Mouse (Mus musculus): Measurements from ENCODE around the gene Dzip1l. TPM values are rescaled to one million over a fixed set of nuclear protein-coding genes. Genes with fewer than 3 reads are reported as not detected.

The Dzip1l gene
- polyA plus RNA-seq, 1 experiment from 2014 or later, result 7.2 TPM

GRCm38 (mm10) chr9:99667596-99667995 is 38.3 kb downstream of the Dzip1l start:
- no peak overlapping the region for H3K4me2 ChIP-seq (ENCODE audit: low read length)
- DNase-seq (ENCODE audit: low spot score), result no peak
- H3K27me3 ChIP-seq (replicated peaks; ENCODE audit: control insufficient read depth, insufficient read depth, low read length), result no peaks in the 10 kb centered on the region
- H3K9ac ChIP-seq (ENCODE audit: low read length), result no peak overlapping the region
- no peak overlapping the region for H3K27ac ChIP-seq (ENCODE audit: low read depth, low read length)
- H3K36me3 ChIP-seq (ENCODE audit: control insufficient read depth, insufficient read depth, low read length), result peaks cover 41% of the 10 kb centered on the region
- no peaks in the 10 kb centered on the region for H3K4me1 ChIP-seq (ENCODE audit: control insufficient read depth, insufficient read depth, low read length)
- no peaks in the 10 kb centered on the region for H3K9me3 ChIP-seq (replicated peaks; ENCODE audit: control insufficient read depth, low read length)
- no peak overlapping the region for H3K4me3 ChIP-seq (ENCODE audit: low read depth, low read length)
- no peak for ATAC-seq
- WGBS, result 92% methylated on average over 8 of the region's 8 CpGs

GRCm38 (mm10) chr9:99671603-99672002 is 42.3 kb downstream of the Dzip1l start:
- Histone ChIP-seq H3K27ac (ENCODE audit: low read depth, low read length) (no peak overlapping the region), H3K4me3 (ENCODE audit: low read depth, low read length) (no peak overlapping the region), H3K9ac (ENCODE audit: low read length) (no peak overlapping the region), H3K9me3 (replicated peaks; ENCODE audit: control insufficient read depth, low read length) (no peaks in the 10 kb centered on the region), H3K27me3 (replicated peaks; ENCODE audit: control insufficient read depth, insufficient read depth, low read length) (no peaks in the 10 kb centered on the region), H3K4me1 (ENCODE audit: control insufficient read depth, insufficient read depth, low read length) (no peaks in the 10 kb centered on the region), H3K36me3 (ENCODE audit: control insufficient read depth, insufficient read depth, low read length) (peaks cover 27% of the 10 kb centered on the region), H3K4me2 (ENCODE audit: low read length) (no peak overlapping the region)
- ATAC-seq (no peak), DNase-seq (ENCODE audit: low spot score) (peak; percentile 14)
- 36% methylated on average over 2 of the region's 2 CpGs for WGBS

GRCm38 (mm10) chr9:99675714-99676113 is 46.4 kb downstream of the Dzip1l start:
- ATAC-seq (no peak), DNase-seq (ENCODE audit: low spot score) (no peak)
- no peaks in the 10 kb centered on the region for H3K27me3 ChIP-seq (replicated peaks; ENCODE audit: control insufficient read depth, insufficient read depth, low read length)
- no peaks in the 10 kb centered on the region for H3K9me3 ChIP-seq (replicated peaks; ENCODE audit: control insufficient read depth, low read length)
- H3K4me1 ChIP-seq (ENCODE audit: control insufficient read depth, insufficient read depth, low read length), result no peaks in the 10 kb centered on the region
- WGBS, result 97% methylated on average over 3 of the region's 3 CpGs
- no peak overlapping the region for H3K9ac ChIP-seq (ENCODE audit: low read length)
- no peak overlapping the region for H3K4me3 ChIP-seq (ENCODE audit: low read depth, low read length)
- H3K4me2 ChIP-seq (ENCODE audit: low read length), result no peak overlapping the region
- H3K36me3 ChIP-seq (ENCODE audit: control insufficient read depth, insufficient read depth, low read length), result no peaks in the 10 kb centered on the region
- no peak overlapping the region for H3K27ac ChIP-seq (ENCODE audit: low read depth, low read length)

GRCm38 (mm10) chr9:99681980-99682570 is 52.8 kb downstream of the Dzip1l start:
- Histone ChIP-seq H3K36me3 (ENCODE audit: control insufficient read depth, insufficient read depth, low read length) (no peaks in the 10 kb centered on the region), H3K27me3 (replicated peaks; ENCODE audit: control insufficient read depth, insufficient read depth, low read length) (no peaks in the 10 kb centered on the region), H3K9ac (ENCODE audit: low read length) (no peak overlapping the region), H3K4me1 (ENCODE audit: control insufficient read depth, insufficient read depth, low read length) (0 out of 2 replicates have a peak, but pooled peaks cover 2% of the 10 kb centered on the region), H3K4me2 (ENCODE audit: low read length) (no peak overlapping the region), H3K4me3 (ENCODE audit: low read depth, low read length) (no peak overlapping the region), H3K27ac (ENCODE audit: low read depth, low read length) (no peak overlapping the region), H3K9me3 (replicated peaks; ENCODE audit: control insufficient read depth, low read length) (no peaks in the 10 kb centered on the region)
- WGBS, result 67% methylated on average over 21 of the region's 21 CpGs
- DNase-seq (ENCODE audit: low spot score), result peak; percentile 36
- ATAC-seq, result no peak

GRCm38 (mm10) chr9:99685061-99685521 is 55.8 kb downstream of the Dzip1l start:
- Histone ChIP-seq H3K27me3 (replicated peaks; ENCODE audit: control insufficient read depth, insufficient read depth, low read length) (no peaks in the 10 kb centered on the region), H3K9me3 (replicated peaks; ENCODE audit: control insufficient read depth, low read length) (no peaks in the 10 kb centered on the region), H3K36me3 (ENCODE audit: control insufficient read depth, insufficient read depth, low read length) (no peaks in the 10 kb centered on the region), H3K4me3 (ENCODE audit: low read depth, low read length) (no peak overlapping the region), H3K27ac (ENCODE audit: low read depth, low read length) (no peak overlapping the region), H3K4me1 (ENCODE audit: control insufficient read depth, insufficient read depth, low read length) (0 out of 2 replicates have a peak, but pooled peaks cover 2% of the 10 kb centered on the region), H3K4me2 (ENCODE audit: low read length) (no peak overlapping the region), H3K9ac (ENCODE audit: low read length) (no peak overlapping the region)
- no peak for ATAC-seq
- DNase-seq (ENCODE audit: low spot score), result peak; percentile 37
- WGBS, result 67% methylated on average over 5 of the region's 5 CpGs

GRCm38 (mm10) chr9:99685536-99686231 is 56.4 kb downstream of the Dzip1l start:
- ATAC-seq (no peak), DNase-seq (ENCODE audit: low spot score) (no peak)
- H3K9ac ChIP-seq (ENCODE audit: low read length), result no peak overlapping the region
- H3K27me3 ChIP-seq (replicated peaks; ENCODE audit: control insufficient read depth, insufficient read depth, low read length), result no peaks in the 10 kb centered on the region
- no peaks in the 10 kb centered on the region for H3K36me3 ChIP-seq (ENCODE audit: control insufficient read depth, insufficient read depth, low read length)
- 81% methylated on average over 5 of the region's 5 CpGs for WGBS
- no peak overlapping the region for H3K4me2 ChIP-seq (ENCODE audit: low read length)
- H3K4me3 ChIP-seq (ENCODE audit: low read depth, low read length), result no peak overlapping the region
- no peak overlapping the region for H3K27ac ChIP-seq (ENCODE audit: low read depth, low read length)
- H3K4me1 ChIP-seq (ENCODE audit: control insufficient read depth, insufficient read depth, low read length), result 0 out of 2 replicates have a peak, but pooled peaks cover 2% of the 10 kb centered on the region
- no peaks in the 10 kb centered on the region for H3K9me3 ChIP-seq (replicated peaks; ENCODE audit: control insufficient read depth, low read length)

- Histone ChIP-seq H3K9me3 (replicated peaks; ENCODE audit: control insufficient read depth, low read length) (no peaks in the 10 kb centered on the region), H3K4me3 (ENCODE audit: low read depth, low read length) (no peak overlapping the region), H3K36me3 (ENCODE audit: control insufficient read depth, insufficient read depth, low read length) (no peaks in the 10 kb centered on the region), H3K4me1 (ENCODE audit: control insufficient read depth, insufficient read depth, low read length) (0 out of 2 replicates have a peak, but pooled peaks cover 2% of the 10 kb centered on the region), H3K4me2 (ENCODE audit: low read length) (no peak overlapping the region), H3K9ac (ENCODE audit: low read length) (no peak overlapping the region), H3K27ac (ENCODE audit: low read depth, low read length) (no peak overlapping the region), H3K27me3 (replicated peaks; ENCODE audit: control insufficient read depth, insufficient read depth, low read length) (no peaks in the 10 kb centered on the region)
- no peak for ATAC-seq
- DNase-seq (ENCODE audit: low spot score), result no peak
- 96% methylated on average over 5 of the region's 5 CpGs for WGBS
Measured at GRCm38 (mm10) chr9:99689796-99690195, 60.5 kb downstream of the Dzip1l start.

- no peaks in the 10 kb centered on the region for H3K9me3 ChIP-seq (replicated peaks; ENCODE audit: control insufficient read depth, low read length)
- no peaks in the 10 kb centered on the region for H3K4me1 ChIP-seq (ENCODE audit: control insufficient read depth, insufficient read depth, low read length)
- no peaks in the 10 kb centered on the region for H3K36me3 ChIP-seq (ENCODE audit: control insufficient read depth, insufficient read depth, low read length)
- ATAC-seq, result no peak
- H3K4me2 ChIP-seq (ENCODE audit: low read length), result no peak overlapping the region
- no peak overlapping the region for H3K27ac ChIP-seq (ENCODE audit: low read depth, low read length)
- no peaks in the 10 kb centered on the region for H3K27me3 ChIP-seq (replicated peaks; ENCODE audit: control insufficient read depth, insufficient read depth, low read length)
- no peak for DNase-seq (ENCODE audit: low spot score)
- no peak overlapping the region for H3K4me3 ChIP-seq (ENCODE audit: low read depth, low read length)
- H3K9ac ChIP-seq (ENCODE audit: low read length), result no peak overlapping the region
- WGBS, result 91% methylated on average over 7 of the region's 7 CpGs
Measured at GRCm38 (mm10) chr9:99690386-99690785, 61.1 kb downstream of the Dzip1l start.

GRCm38 (mm10) chr9:99694961-99695360 is 65.7 kb downstream of the Dzip1l start:
- no peak overlapping the region for H3K4me3 ChIP-seq (ENCODE audit: low read depth, low read length)
- H3K4me1 ChIP-seq (ENCODE audit: control insufficient read depth, insufficient read depth, low read length), result no peaks in the 10 kb centered on the region
- H3K9me3 ChIP-seq (replicated peaks; ENCODE audit: control insufficient read depth, low read length), result no peaks in the 10 kb centered on the region
- no peak overlapping the region for H3K27ac ChIP-seq (ENCODE audit: low read depth, low read length)
- H3K27me3 ChIP-seq (replicated peaks; ENCODE audit: control insufficient read depth, insufficient read depth, low read length), result no peaks in the 10 kb centered on the region
- H3K4me2 ChIP-seq (ENCODE audit: low read length), result no peak overlapping the region
- no peak overlapping the region for H3K9ac ChIP-seq (ENCODE audit: low read length)
- no peak for ATAC-seq
- 73% methylated on average over 7 of the region's 7 CpGs for WGBS
- no peak for DNase-seq (ENCODE audit: low spot score)
- H3K36me3 ChIP-seq (ENCODE audit: control insufficient read depth, insufficient read depth, low read length), result no peaks in the 10 kb centered on the region

Measured in forebrain, embryonic 14.5 days (tissue).